Mouse (Mus musculus) liver, postnatal 0 days (tissue): ENCODE measurements around the gene Shank3. TPM values are rescaled to one million over a fixed set of nuclear protein-coding genes. Genes with fewer than 3 reads are reported as not detected.
A peak's percentile ranks its signal among the peaks of the same experiment; 100 is the strongest.

Experiments
- ATAC-seq: fragments of 200-750 bp; cut with Nextera tagmentation; 2 replicates; pipeline ENCODE4 v1.8.0; 2017; ENCODE audit warnings: mild to moderate bottlenecking, moderate library complexity
- DNase-seq: peaks from one replicate; pipeline ENCODE4 v3.0.0-alpha.2; 2016
- H3K27ac ChIP-seq: fragments of 300-500 bp; sonication (generic); 2 replicates; pipeline ENCODE4 v1.5.1; 2014; ENCODE audit warnings: antibody characterized with exemption, moderate library complexity, mild to moderate bottlenecking, low read depth
- H3K27me3 ChIP-seq: fragments of 300-500 bp; sonication (generic); 2 replicates; pipeline ENCODE4 v1.6.1; 2014; ENCODE audit warnings: low read length, control low read depth, mixed read lengths; ENCODE audit not compliant: insufficient read depth
- H3K36me3 ChIP-seq: fragments of 300-500 bp; sonication (generic); replicated peaks from 2 replicates; pipeline ENCODE4 v1.6.1; 2014; ENCODE audit warnings: mild to moderate bottlenecking, control low read depth, low read length, moderate library complexity, mixed read lengths; ENCODE audit not compliant: insufficient read depth
- H3K4me1 ChIP-seq: fragments of 300-500 bp; sonication (generic); 2 replicates; pipeline ENCODE4 v1.6.1; 2014; ENCODE audit warnings: antibody characterized with exemption, mild to moderate bottlenecking, control low read depth; ENCODE audit not compliant: insufficient read depth
- H3K4me2 ChIP-seq: fragments of 300-500 bp; sonication (generic); 2 replicates; pipeline ENCODE4 v1.6.1; 2014; ENCODE audit warnings: low read depth, mild to moderate bottlenecking, low read length, moderate library complexity, mixed read lengths
- H3K4me3 ChIP-seq: fragments of 300-500 bp; sonication (generic); 2 replicates; pipeline ENCODE4 v1.5.1; 2014; ENCODE audit warnings: low read depth, low read length
- H3K9ac ChIP-seq: fragments of 300-500 bp; sonication (generic); replicated peaks from 2 replicates; pipeline ENCODE4 v1.6.1; 2014; ENCODE audit warnings: mild to moderate bottlenecking, moderate library complexity
- H3K9me3 ChIP-seq: fragments of 300-500 bp; sonication (generic); 2 replicates; pipeline ENCODE4 v1.6.1; 2016; ENCODE audit warnings: mild to moderate bottlenecking, control low read depth, low read length, mixed read lengths
- CTCF ChIP-seq: sonication (generic); IDR thresholded peaks from 2 replicates; pipeline ENCODE4 v1.5.1; 2016; ENCODE audit warnings: antibody characterized with exemption, low read depth
- EP300 ChIP-seq: IDR thresholded peaks from 2 replicates; pipeline ENCODE4 v1.6.1; 2016; ENCODE audit warnings: antibody characterized with exemption, low read depth, mild to moderate bottlenecking
- WGBS: fragments of 180-500 bp; shearing (Covaris S2); extraction: QIAGEN DNeasy Blood & Tissue Kit; methylation state at CpG from one replicate; pipeline ENCODE4 v1.1.7; 2014; ENCODE audit not compliant: insufficient replicate concordance; 5-methylcytosine and 5-hydroxymethylcytosine counted together
- polyA plus RNA-seq: library from polyadenylated mRNA; unstranded; fragments of >200 nt; fragmentation: Nextera tagmentation; extraction: Ambion mirVana; gene quantifications from 2 replicates; pipeline ENCODE4 v1.2.1, GENCODE M21; 2015

Shank3 gene
- polyA plus RNA-seq, 1 experiment from 2014 or later = 0.81 TPM

- Histone ChIP-seq H3K36me3 (no peaks in the 10 kb centered on the region), H3K9me3 (no peaks in the 10 kb centered on the region), H3K4me3 (no peak overlapping the region), H3K4me1 (no peaks in the 10 kb centered on the region), H3K27me3 (no peaks in the 10 kb centered on the region), H3K4me2 (no peak overlapping the region), H3K27ac (no peak overlapping the region), H3K9ac (no peak overlapping the region)
- 67% methylated on average over 12 of the region's 12 CpGs for WGBS
- ATAC-seq (no peak), DNase-seq (no peak)
- TF ChIP-seq EP300 (no peak), CTCF (peak; percentile 25)
Observed at GRCm38 (mm10) chr15:89605822-89606570, 106.6 kb downstream of the Shank3 start.

DNA sequence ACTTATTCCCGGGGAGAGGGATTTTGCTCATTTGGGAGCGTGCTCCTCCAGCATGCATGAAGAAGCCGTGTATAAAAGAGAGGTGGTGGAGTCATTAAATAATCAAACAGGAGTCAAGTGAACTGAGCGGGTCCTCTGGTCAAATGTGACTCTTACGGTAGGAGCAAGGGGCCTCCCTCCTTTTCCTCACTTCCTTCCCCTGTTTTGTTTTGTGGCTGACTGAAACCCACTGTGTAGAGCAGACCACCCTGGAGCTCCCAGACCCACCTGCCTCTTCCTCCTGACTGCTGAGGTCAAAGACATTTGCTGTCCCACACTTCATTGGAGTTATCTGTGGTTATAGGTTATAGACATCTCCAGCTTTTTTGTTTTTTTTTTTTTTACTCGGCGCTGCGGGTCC lies 108.1 kb downstream of the Shank3 start:
- DNase-seq (no peak), ATAC-seq (no peak)
- Histone ChIP-seq H3K4me2 (peak overlapping the region; percentile 32; the same call in 1 of the 2 replicates), H3K9me3 (no peaks in the 10 kb centered on the region), H3K27me3 (no peaks in the 10 kb centered on the region), H3K4me3 (no peak overlapping the region), H3K9ac (no peak overlapping the region), H3K36me3 (no peaks in the 10 kb centered on the region), H3K27ac (no peak overlapping the region), H3K4me1 (no peaks in the 10 kb centered on the region)
- WGBS = 47% methylated on average over 8 of the region's 8 CpGs
- TF ChIP-seq EP300 = no peak
- no peak for TF ChIP-seq CTCF

DNA sequence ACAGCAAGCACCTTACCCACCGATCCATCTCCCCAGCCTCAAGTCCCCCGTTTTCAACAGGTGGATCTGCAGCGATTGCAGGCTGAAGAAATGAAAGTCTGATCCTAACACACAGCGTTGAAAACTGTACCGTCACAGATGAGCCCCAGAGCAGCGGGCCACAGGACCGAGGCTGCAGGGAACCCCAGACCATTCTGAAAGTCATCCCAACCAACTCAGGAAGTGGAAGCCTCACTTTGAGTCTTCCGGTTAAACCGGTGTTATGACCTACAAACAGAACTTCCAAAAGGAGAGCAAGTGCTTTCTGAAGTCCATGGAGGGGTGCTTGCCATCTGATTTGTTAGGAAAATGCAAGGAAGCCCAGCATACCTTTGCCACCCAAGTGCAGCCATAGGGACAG lies 108.5 kb downstream of the Shank3 start:
- H3K9ac ChIP-seq = no peak overlapping the region
- no peak overlapping the region for H3K27ac ChIP-seq
- TF ChIP-seq EP300 = no peak
- no peak for TF ChIP-seq CTCF
- H3K36me3 ChIP-seq = no peaks in the 10 kb centered on the region
- DNase-seq = no peak
- H3K4me1 ChIP-seq = no peaks in the 10 kb centered on the region
- WGBS = 36% methylated on average over 9 of the region's 9 CpGs
- ATAC-seq = no peak
- no peaks in the 10 kb centered on the region for H3K9me3 ChIP-seq
- H3K27me3 ChIP-seq = no peaks in the 10 kb centered on the region
- no peak overlapping the region for H3K4me3 ChIP-seq
- H3K4me2 ChIP-seq = peak overlapping the region; percentile 32; the same call in 1 of the 2 replicates

Other genes starting within 250 kb of the Shank3 start
- 16.5 and 17.0 TPM in 2 replicates for gene Sbf1, start 184.3 kb upstream of the Shank3 start, polyA plus RNA-seq
- gene Adm2, start 176.9 kb upstream of the Shank3 start, polyA plus RNA-seq = 1.4 and 3.7 TPM in 2 replicates
- gene Miox, start 165.2 kb upstream of the Shank3 start, polyA plus RNA-seq = 22.9 and 27.0 TPM in 2 replicates
- 22.1 and 24.0 TPM in 2 replicates for gene Lmf2, start 144.0 kb upstream of the Shank3 start, polyA plus RNA-seq
- 59.4 and 59.8 TPM in 2 replicates for gene Ncaph2, start 143.9 kb upstream of the Shank3 start, polyA plus RNA-seq
- gene Sco2, start 125.8 kb upstream of the Shank3 start, polyA plus RNA-seq = 9.1 and 10.1 TPM in 2 replicates
- 5.8 and 7.7 TPM in 2 replicates for gene Tymp, start 122.6 kb upstream of the Shank3 start, polyA plus RNA-seq
- 1.8 and 2.0 TPM in 2 replicates for gene Odf3b, start 120.3 kb upstream of the Shank3 start, polyA plus RNA-seq
- not detected in 2 replicates for gene Klhdc7b, start 114.7 kb upstream of the Shank3 start, polyA plus RNA-seq
- gene Syce3, start 89.1 kb upstream of the Shank3 start, polyA plus RNA-seq = not detected in 2 replicates
- gene Cpt1b, start 73.8 kb upstream of the Shank3 start, polyA plus RNA-seq = 10.7 and 12.4 TPM in 2 replicates
- gene C730034F03Rik, start 70.0 kb upstream of the Shank3 start, polyA plus RNA-seq = 0.64 and 1.5 TPM in 2 replicates
- gene Gm44502, start 69.9 kb upstream of the Shank3 start, polyA plus RNA-seq = not detected in 2 replicates
- gene Chkb, start 69.7 kb upstream of the Shank3 start, polyA plus RNA-seq = 42.7 and 44.3 TPM in 2 replicates
- not detected in 2 replicates for gene Mapk8ip2, start 45.7 kb upstream of the Shank3 start, polyA plus RNA-seq
- 4.7 and 5.5 TPM in 2 replicates for gene Arsa, start 22.2 kb upstream of the Shank3 start, polyA plus RNA-seq
- gene Acr, start 68.7 kb downstream of the Shank3 start, polyA plus RNA-seq = 0.09 TPM in 1 of 2 replicates, not detected in the other
- gene Rabl2, start 92.3 kb downstream of the Shank3 start, polyA plus RNA-seq = 2.8 and 3.2 TPM in 2 replicates